In the genomic region with DNA sequence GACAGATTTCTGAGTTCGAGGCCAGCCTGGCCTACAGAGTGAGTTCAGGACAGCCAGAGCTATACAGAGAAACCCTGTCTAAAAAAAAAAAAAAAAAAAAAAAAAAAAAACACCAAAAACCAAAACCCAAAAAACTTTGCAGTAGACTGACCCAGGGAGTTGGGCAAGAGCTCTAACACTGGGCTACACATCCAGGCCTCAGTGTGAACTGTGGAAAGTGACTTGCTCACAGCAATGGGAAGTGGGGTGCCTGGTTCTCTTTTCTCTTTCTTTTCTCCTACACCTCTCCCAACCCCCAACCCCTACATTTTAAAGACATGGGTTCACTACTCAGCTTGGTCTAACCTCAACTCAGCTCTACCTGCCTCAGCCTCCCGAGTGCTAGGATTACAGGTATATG, we compare ENCODE assay signal across 35 mouse cellular contexts. TPM values are rescaled to one million over a fixed set of nuclear protein-coding genes. Genes with fewer than 3 reads are reported as not detected.
"Had no signal": no experiment of that assay in that cellular context is flagged by ENCODE, and none has a peak within 500 bp of the region (broad histone marks: within the 10 kb centered on the region; RNA-seq: fewer than 3 reads in every experiment).

No protein-coding gene starts in this region.

- H3K9ac ChIP-seq: embryonic facial prominence, embryonic 12.5 days; embryonic facial prominence, embryonic 13.5 days; embryonic facial prominence, embryonic 15.5 days; forebrain, embryonic 12.5 days; forebrain, embryonic 13.5 days; forebrain, embryonic 15.5 days; forebrain, postnatal 0 days had no signal

- H3K4me3 ChIP-seq: embryonic facial prominence, embryonic 10.5 days; embryonic facial prominence, embryonic 12.5 days; embryonic facial prominence, embryonic 13.5 days; embryonic facial prominence, embryonic 15.5 days; erythroblast, embryonic 14.5 days; forebrain, embryonic 10.5 days; forebrain, embryonic 12.5 days; forebrain, embryonic 13.5 days; forebrain, embryonic 15.5 days; gastrocnemius, adult 2 months; heart, adult 2 months had no signal

- DNase-seq: cerebellum, adult 18-20 months; cerebellum, adult 2 months; cerebellum, adult 8-10 months; cerebellum, adult 9-10 months; cerebellum, adult 9-11 months; cerebellum, postnatal 10 days; cerebellum, postnatal 14 days; cerebellum, postnatal 25 days; cerebellum, postnatal 36 days; embryo, embryonic 11 days; forebrain, postnatal 0 days; gastrocnemius, adult 2 months; gastrocnemius, postnatal 10 days; gastrocnemius, postnatal 14 days; gastrocnemius, postnatal 25 days; gastrocnemius, postnatal 36 days; heart, adult 11 months; heart, adult 18-20 months; heart, adult 2 months had no signal

- H3K9me3 ChIP-seq: embryonic facial prominence, embryonic 10.5 days; embryonic facial prominence, embryonic 12.5 days; embryonic facial prominence, embryonic 13.5 days; embryonic facial prominence, embryonic 15.5 days; forebrain, embryonic 10.5 days; forebrain, embryonic 12.5 days; forebrain, embryonic 13.5 days; forebrain, embryonic 15.5 days had no signal

- ATAC-seq: forebrain, embryonic 13.5 days; forebrain, embryonic 14.5 days; forebrain, embryonic 15.5 days; forebrain, embryonic 16.5 days; forebrain, postnatal 0 days had no signal

- H3K4me2 ChIP-seq: embryonic facial prominence, embryonic 12.5 days; embryonic facial prominence, embryonic 13.5 days; embryonic facial prominence, embryonic 15.5 days; forebrain, embryonic 12.5 days; forebrain, embryonic 13.5 days; forebrain, embryonic 15.5 days had no signal

- H3K27me3 ChIP-seq: embryonic facial prominence, embryonic 12.5 days; embryonic facial prominence, embryonic 13.5 days; embryonic facial prominence, embryonic 15.5 days; forebrain, embryonic 12.5 days; forebrain, embryonic 13.5 days; forebrain, embryonic 15.5 days had no signal

- H3K36me3 ChIP-seq: embryonic facial prominence, embryonic 10.5 days; embryonic facial prominence, embryonic 12.5 days; embryonic facial prominence, embryonic 13.5 days; embryonic facial prominence, embryonic 15.5 days; forebrain, embryonic 10.5 days; forebrain, embryonic 12.5 days; forebrain, embryonic 15.5 days had no signal

- H3K27ac ChIP-seq: embryonic facial prominence, embryonic 10.5 days; embryonic facial prominence, embryonic 12.5 days; embryonic facial prominence, embryonic 13.5 days; embryonic facial prominence, embryonic 15.5 days; forebrain, embryonic 10.5 days; forebrain, embryonic 12.5 days; forebrain, embryonic 13.5 days; forebrain, embryonic 15.5 days; gastrocnemius, adult 2 months; heart, adult 2 months had no signal

- H3K4me1 ChIP-seq: embryonic facial prominence, embryonic 10.5 days; embryonic facial prominence, embryonic 12.5 days; embryonic facial prominence, embryonic 13.5 days; embryonic facial prominence, embryonic 15.5 days; forebrain, embryonic 10.5 days; forebrain, embryonic 12.5 days; forebrain, embryonic 13.5 days; forebrain, embryonic 15.5 days had no signal

RNA-seq across cellular contexts. Expression of gene Cngb1, which starts 44.2 kb away (rescaled TPM):
- polyA plus RNA-seq: embryonic facial prominence, embryonic 10.5 days; erythroblast, embryonic 14.5 days had no signal

RNA-seq across cellular contexts. Expression of gene Tepp, which starts 48.2 kb away (rescaled TPM):
- total RNA-seq: gastrocnemius, adult 18-20 months; gastrocnemius, adult 2 months; gastrocnemius, adult 8-10 months; gastrocnemius, postnatal 10 days; gastrocnemius, postnatal 14 days; gastrocnemius, postnatal 25 days; gastrocnemius, postnatal 36 days; gastrocnemius, postnatal 4 days; heart, adult 18-20 months; heart, adult 2 months had no signal
- polyA plus RNA-seq: embryonic facial prominence, embryonic 10.5 days; embryonic facial prominence, embryonic 11.5 days; erythroblast, embryonic 14.5 days; forebrain, embryonic 10.5 days; forebrain, embryonic 11.5 days; forebrain, embryonic 12.5 days had no signal
